Mouse (Mus musculus): ENCODE data around the gene Slf1.
"Not testable (repeated sequence)": the region's sequence is repeated elsewhere in the genome, so short reads cannot be mapped to it uniquely, and the experiment has no call there.

The Slf1 gene

DNA sequence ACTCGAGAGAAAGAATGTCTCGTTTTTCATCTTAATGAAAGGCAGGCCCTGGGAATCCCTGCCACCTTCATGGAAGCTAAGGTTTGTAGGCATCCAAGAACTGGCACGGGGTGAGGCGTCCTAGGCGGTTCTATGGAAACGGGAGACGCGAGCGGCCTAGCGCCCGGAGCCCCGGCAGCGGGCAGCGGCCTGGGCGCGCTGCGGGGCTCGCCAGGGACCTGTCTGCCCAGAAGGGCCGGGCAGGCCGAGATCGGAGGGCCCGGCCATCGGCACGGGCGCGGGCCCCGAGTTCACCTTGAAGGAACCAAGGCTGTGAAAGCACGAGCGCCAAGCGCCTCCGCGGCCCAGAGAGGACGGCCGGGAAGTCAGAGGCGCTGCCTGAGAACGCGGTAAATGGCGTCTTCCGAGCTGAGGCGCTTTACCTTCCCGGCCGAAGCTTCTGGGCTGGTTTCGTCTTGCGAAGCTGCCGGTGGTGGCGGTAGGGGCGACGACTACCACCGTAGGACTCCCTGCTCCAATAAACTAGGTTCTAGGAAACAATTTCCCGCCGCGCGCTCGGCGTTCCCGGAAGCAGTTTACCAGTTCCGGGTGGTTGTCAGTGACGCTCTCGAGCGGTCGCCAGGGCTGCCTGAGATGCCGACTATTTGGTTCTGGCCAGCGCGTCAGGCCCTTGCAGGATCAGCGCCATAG is at the start of gene Slf1, which contains the start of gene 2210408I21Rik:
Gene Slf1, minus strand, starts transcription at position 543 of the 690 bp plus-strand sequence.
Gene 2210408I21Rik, plus strand, starts transcription at position 610 of the 690 bp plus-strand sequence.
- peak; percentile 88 for DNase-seq

DNA sequence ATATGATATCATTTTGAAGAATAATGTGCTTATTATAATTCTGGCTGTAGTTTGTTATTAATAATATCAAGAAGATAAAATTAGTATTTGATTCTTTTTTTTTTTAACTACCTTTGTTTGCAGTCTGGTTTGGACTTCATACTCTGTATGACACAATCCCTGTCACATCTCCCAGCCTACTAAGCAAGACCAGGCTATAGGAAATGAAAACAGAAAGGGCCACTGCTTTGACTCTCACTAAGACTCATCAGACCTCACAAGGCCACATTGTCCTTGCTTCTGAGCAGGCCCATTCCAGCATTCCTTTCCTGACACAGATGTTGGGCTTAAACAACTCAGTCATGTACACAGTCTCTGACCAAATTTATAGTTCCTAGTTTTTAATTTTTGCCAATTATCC is 42.7 kb upstream of the Slf1 start:
- DNase-seq = no peak

- DNase-seq = no peak
Measured at GRCm38 (mm10) chr13:77140890-77141289, 5.6 kb upstream of the Slf1 start.

- no peak for DNase-seq
Measured at GRCm38 (mm10) chr13:77135621-77135981, 328 bp upstream of the Slf1 start.

- no peak for DNase-seq
Measured at GRCm38 (mm10) chr13:77131132-77131531, 4.1 kb downstream of the Slf1 start.

DNA sequence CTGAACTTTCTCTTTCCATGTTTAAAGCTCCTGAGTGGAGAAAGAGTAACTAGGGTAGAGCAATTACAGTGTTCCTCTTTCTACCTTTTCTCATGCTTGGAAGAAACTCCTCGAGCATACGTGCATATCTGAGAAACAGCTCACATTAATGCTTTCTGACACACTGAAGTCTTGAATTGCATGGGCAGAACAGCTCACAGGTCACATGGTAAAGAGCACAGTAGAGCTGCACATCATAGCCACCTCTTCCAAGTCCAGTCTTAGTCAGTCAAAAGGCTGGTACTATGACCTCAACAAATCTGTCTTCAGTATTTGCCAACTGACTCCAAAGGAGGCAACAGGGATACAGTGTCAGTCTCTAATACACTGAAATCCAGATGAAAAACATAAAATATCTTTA is 7.0 kb downstream of the Slf1 start:
- DNase-seq = no peak

DNA sequence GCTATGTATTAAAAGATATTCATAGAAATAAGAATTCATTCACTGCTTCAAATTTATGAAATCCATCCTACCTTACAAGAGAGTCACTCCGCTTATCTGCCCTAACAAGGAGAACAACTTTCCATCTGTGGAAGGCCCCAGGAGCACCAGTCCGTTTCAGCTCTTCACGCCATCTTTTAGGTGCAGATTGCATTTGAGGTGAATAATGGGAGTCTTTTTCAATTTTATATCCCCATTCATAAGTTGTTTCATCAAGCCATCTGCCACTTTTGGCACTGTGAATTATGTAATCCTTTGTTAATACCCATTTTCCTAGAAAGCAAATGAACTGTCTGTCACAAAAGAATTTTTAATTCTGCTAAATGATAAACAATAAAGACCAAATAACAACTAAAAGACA is 10.1 kb downstream of the Slf1 start:
- DNase-seq = no peak

GRCm38 (mm10) chr13:77118695-77119094 is 16.6 kb downstream of the Slf1 start:
- no peak for DNase-seq

DNA sequence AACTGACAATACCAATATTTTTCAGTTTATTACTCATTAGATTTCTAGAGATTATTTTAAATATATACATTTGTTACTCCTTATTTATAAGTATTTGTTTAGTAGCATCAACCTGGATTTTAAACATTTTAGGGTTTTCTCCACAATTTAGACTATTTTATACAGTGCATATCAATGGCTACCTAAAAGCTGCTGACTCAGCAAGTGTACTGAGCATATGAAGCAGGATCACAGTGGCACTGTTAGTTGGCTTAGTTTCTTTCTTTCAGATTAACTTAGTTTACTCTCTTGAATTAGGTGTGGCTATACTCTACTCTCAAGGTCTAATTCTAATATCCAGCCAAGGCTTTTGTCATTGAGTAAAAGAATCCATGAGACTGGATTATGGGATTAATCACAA is 27.5 kb downstream of the Slf1 start:
- no peak for DNase-seq

- not testable (repeated sequence) for DNase-seq
Measured at GRCm38 (mm10) chr13:77092876-77093275, 42.4 kb downstream of the Slf1 start.

DNA sequence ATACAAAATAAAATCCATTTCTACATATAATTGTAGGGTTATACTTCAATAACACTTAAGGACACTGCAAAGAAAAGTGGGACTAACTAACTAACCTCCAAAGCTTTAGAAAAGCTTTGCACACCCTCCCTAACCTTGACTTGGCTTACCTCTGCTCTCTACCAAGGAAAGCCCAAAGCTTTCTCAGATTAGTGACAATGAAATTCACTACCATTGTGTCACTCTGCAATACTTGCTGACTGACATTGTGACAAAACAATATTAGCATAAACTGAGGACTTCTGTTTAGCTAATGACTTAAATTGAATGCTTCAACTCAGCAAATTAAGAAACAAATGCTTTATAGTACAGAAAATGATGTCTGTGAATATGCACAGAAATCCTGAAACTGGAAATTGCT is 63.2 kb downstream of the Slf1 start:
- no peak for DNase-seq

GRCm38 (mm10) chr13:77068847-77069246 is 66.4 kb downstream of the Slf1 start:
- no peak for DNase-seq

DNA sequence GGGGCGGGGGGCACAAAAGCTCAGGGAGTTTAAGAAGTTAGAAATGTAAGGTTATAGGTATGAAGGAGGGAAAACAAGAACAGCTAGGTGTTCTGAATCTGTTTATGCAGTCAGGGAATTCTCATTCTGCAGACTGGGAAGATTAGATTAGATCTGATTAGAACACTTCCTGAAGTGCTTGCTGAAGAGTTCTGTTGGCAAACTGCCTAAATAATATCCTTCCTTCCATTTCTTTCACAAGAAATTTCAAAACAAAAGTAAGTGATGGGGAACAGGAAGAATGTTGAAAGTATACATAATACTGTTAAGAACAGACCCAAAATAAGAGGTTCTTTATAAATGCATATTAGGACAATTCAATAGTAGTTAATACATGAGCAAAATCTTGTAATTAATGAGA is 72.1 kb downstream of the Slf1 start:
- no peak for DNase-seq

- DNase-seq = no peak
Measured at GRCm38 (mm10) chr13:77049736-77050135, 85.5 kb downstream of the Slf1 start.

DNA sequence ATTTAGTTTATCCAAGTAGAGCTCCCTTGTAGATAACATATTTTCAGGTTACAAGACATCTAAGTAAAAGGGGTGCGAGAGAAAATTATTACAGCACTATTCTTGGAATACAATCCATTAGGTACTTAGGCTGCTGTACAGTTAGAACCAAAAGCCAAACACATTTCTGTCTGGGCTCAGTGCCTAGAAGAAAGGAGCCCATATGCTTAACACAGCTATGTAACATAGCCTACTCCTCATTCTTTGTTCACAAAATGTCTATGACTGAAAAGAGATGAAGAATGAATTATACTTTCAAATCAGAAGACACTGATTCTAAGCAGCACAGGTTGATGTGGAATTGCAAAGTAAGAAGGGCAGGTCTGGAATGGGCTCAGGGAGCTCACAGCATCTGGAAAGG is 86.8 kb downstream of the Slf1 start:
- no peak for DNase-seq

- no peak for DNase-seq
Measured at GRCm38 (mm10) chr13:77047179-77047931, 87.9 kb downstream of the Slf1 start.

DNA sequence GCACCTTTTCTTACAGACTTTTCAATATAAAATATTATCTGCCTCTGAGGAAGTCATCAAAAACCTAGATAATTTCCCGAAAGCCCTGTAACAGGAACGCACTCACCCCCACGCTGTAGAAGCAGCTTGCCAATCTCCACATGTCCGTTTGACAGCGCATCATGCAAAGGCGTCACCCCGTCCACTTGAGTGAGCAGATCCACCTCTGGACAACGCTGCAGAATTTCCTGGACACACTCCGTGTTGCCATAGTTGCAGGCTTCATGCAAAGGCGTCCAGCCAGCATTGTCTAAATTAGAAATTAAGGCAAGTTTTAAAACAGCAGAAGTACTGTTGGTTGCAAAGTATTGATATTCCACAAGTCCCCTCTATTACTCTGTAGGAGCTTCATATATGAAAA is 88.9 kb downstream of the Slf1 start:
- DNase-seq = no peak

DNA sequence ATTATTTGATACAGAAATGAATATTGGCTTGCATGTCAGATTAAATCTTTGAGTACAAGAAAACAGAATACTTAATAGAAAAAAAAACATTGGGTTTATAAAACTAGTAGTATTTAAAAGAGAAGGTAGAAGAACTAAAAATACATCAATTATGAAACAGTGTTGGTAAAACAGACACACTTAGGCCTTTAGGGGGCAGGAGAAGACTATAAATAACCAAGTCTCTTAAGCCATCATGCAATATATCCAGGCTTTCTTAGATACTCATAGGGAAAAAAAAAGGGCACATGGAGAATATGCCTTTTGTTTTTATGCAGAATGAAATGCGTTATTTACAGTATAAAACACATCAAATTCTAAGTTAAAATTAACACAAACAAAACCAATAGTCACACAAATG is 89.9 kb downstream of the Slf1 start:
- DNase-seq = no peak

GRCm38 (mm10) chr13:77043375-77043774 is 91.9 kb downstream of the Slf1 start:
- no peak for DNase-seq

- no peak for DNase-seq
Measured at GRCm38 (mm10) chr13:77029594-77029993, 105.7 kb downstream of the Slf1 start.

DNA sequence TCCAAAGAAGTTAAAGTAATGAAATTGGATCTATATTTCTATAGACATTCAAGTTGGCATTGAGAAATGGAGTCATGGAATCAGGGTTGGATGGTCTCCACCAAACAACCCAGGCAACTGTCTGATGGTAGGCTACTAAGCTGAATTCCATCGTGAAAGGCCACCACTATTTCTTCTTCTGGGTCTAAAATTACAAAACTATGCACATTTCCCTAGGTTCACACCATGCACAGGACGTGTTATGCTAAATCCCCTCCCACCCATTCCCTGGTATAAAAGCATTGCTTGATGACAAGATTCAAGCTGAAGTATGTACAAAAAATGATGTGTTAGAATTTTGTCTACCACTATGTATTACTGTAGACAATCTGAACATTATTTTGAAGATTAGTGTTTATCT is 116.4 kb downstream of the Slf1 start:
- no peak for DNase-seq

GRCm38 (mm10) chr13:77003684-77004083 is 131.6 kb downstream of the Slf1 start:
- no peak for DNase-seq

- DNase-seq = no peak
Measured at GRCm38 (mm10) chr13:77002628-77003027, 132.6 kb downstream of the Slf1 start.

All from kidney, adult 11 months (tissue).